Mouse (Mus musculus) cerebellum, postnatal 14 days (tissue): ENCODE measurements around the gene Wdr18.

ENCODE experiments used
- DNase-seq, 2 experiments: peaks; one replicate each; pipeline ENCODE4 v3.0.0; 2021; ENCODE audit warnings: mixed read lengths in 2 of 2

Gene Wdr18

GRCm38 (mm10) chr10:79979401-79980155 is 19.6 kb downstream of the Wdr18 start:
- no peak for DNase-seq

- no peak for DNase-seq
Measured at GRCm38 (mm10) chr10:79983205-79983604, 23.3 kb downstream of the Wdr18 start.

GRCm38 (mm10) chr10:79983670-79984069 is 23.7 kb downstream of the Wdr18 start:
- DNase-seq, result peak; percentile 76 to 88

GRCm38 (mm10) chr10:79984195-79984816 is 24.4 kb downstream of the Wdr18 start, which contains the start of gene Tmem259:
Gene Tmem259, minus strand, starts transcription at chr10:79984330.
- peak; percentile 86 to 90 for DNase-seq

GRCm38 (mm10) chr10:79984871-79985270 is 24.9 kb downstream of the Wdr18 start:
- peak; percentile 95 for DNase-seq

GRCm38 (mm10) chr10:79985334-79986231 is 25.6 kb downstream of the Wdr18 start:
- DNase-seq, result peak; percentile 81

GRCm38 (mm10) chr10:79986232-79986878 is 26.4 kb downstream of the Wdr18 start:
- peak; percentile 49 to 64 for DNase-seq

GRCm38 (mm10) chr10:79986963-79987362 is 27.0 kb downstream of the Wdr18 start:
- DNase-seq, result peak; percentile 93 to 98

- DNase-seq, result no peak
Measured at GRCm38 (mm10) chr10:79987771-79988505, 28.0 kb downstream of the Wdr18 start.

GRCm38 (mm10) chr10:79988506-79989271 is 28.7 kb downstream of the Wdr18 start, which contains the start of gene Cnn2:
Gene Cnn2, plus strand, starts transcription at chr10:79988584.
- DNase-seq, result no peak

- DNase-seq, result no peak
Measured at GRCm38 (mm10) chr10:79989272-79989786, 29.4 kb downstream of the Wdr18 start.

GRCm38 (mm10) chr10:79989870-79990269 is 29.9 kb downstream of the Wdr18 start:
- DNase-seq, result no peak

GRCm38 (mm10) chr10:79991099-79991498 is 31.1 kb downstream of the Wdr18 start:
- no peak for DNase-seq

GRCm38 (mm10) chr10:79991548-79991947 is 31.6 kb downstream of the Wdr18 start:
- DNase-seq, result no peak

GRCm38 (mm10) chr10:79994397-79995115 is 34.6 kb downstream of the Wdr18 start:
- DNase-seq, result no peak

- DNase-seq, result no peak
Measured at GRCm38 (mm10) chr10:79995636-79996035, 35.7 kb downstream of the Wdr18 start.

- peak; percentile 99 to 100 for DNase-seq
Measured at GRCm38 (mm10) chr10:79996272-79997033, 36.5 kb downstream of the Wdr18 start, which contains the start of gene Abca7. Gene Abca7, plus strand, starts transcription at chr10:79996494.

GRCm38 (mm10) chr10:79997034-79997760 is 37.2 kb downstream of the Wdr18 start:
- DNase-seq, result peak; percentile 84 to 85
